Mouse (Mus musculus) liver, embryonic 14.5 days (tissue): Measurements from ENCODE around the gene Fnbp1. TPM values are rescaled to one million over a fixed set of nuclear protein-coding genes. Genes with fewer than 3 reads are reported as not detected.

Experiments
- ATAC-seq: fragments of 200-750 bp; cut with Nextera tagmentation; 2 replicates; pipeline ENCODE4 v1.8.0; 2017; ENCODE audit warnings: moderate number of reproducible peaks, mild to moderate bottlenecking, moderate library complexity; ENCODE audit not compliant: insufficient read depth
- DNase-seq, 3 experiments: peaks; one replicate each; pipeline ENCODE4 v3.0.0-alpha.2; 2012 to 2013; ENCODE audit warnings: low read depth in 3 of 3, low spot score in 3 of 3
- H3K27ac ChIP-seq: fragments of 300-500 bp; sonication (generic); 2 replicates; pipeline ENCODE4 v1.5.1; 2014; ENCODE audit warnings: moderate library complexity, mild to moderate bottlenecking, control low read depth, inconsistent platforms
- H3K27me3 ChIP-seq: fragments of 300-500 bp; sonication (generic); 2 replicates; pipeline ENCODE4 v1.6.1; 2014; ENCODE audit warnings: mild to moderate bottlenecking, low read length, moderate library complexity; ENCODE audit not compliant: control insufficient read depth, insufficient read depth
- H3K36me3 ChIP-seq: fragments of 300-500 bp; sonication (generic); replicated peaks from 2 replicates; pipeline ENCODE4 v1.6.1; 2014; ENCODE audit warnings: low read depth; ENCODE audit not compliant: control insufficient read depth, insufficient read depth
- H3K4me1 ChIP-seq, 2 experiments: fragments of 200-500 bp in 1 of 2; fragments of 300-500 bp in 1 of 2; sonication (generic) in 1 of 2; replicated peaks; 2 replicates each; pipeline ENCODE4 v1.6.1; 2012 to 2014; ENCODE audit warnings: antibody characterized with exemption in 1 of 2, inconsistent platforms in 1 of 2, low read length in 1 of 2; ENCODE audit not compliant: control insufficient read depth in 2 of 2, insufficient read depth in 2 of 2
- H3K4me2 ChIP-seq: fragments of 300-500 bp; sonication (generic); 2 replicates; pipeline ENCODE4 v1.6.1; 2014; ENCODE audit warnings: low read depth, mild to moderate bottlenecking, control low read depth, moderate library complexity
- H3K4me3 ChIP-seq, 2 experiments: fragments of 200-500 bp in 1 of 2; fragments of 300-500 bp in 1 of 2; sonication (generic) in 1 of 2; 2 replicates each; pipeline ENCODE4 v1.5.1; 2012 to 2014; ENCODE audit warnings: low read depth in 2 of 2, low read length in 2 of 2, mild to moderate bottlenecking in 2 of 2, control low read depth in 1 of 2, inconsistent platforms in 1 of 2, moderate library complexity in 1 of 2; ENCODE audit not compliant: insufficient read depth in 1 of 2
- H3K9ac ChIP-seq: fragments of 300-500 bp; sonication (generic); replicated peaks from 2 replicates; pipeline ENCODE4 v1.6.1; 2014; ENCODE audit warnings: mild to moderate bottlenecking, control low read depth, moderate library complexity
- H3K9me3 ChIP-seq: fragments of 300-500 bp; sonication (generic); 2 replicates; pipeline ENCODE4 v1.6.1; 2016; ENCODE audit warnings: low read length, mixed read lengths; ENCODE audit not compliant: control insufficient read depth
- CTCF ChIP-seq: IDR thresholded peaks from 2 replicates; pipeline ENCODE4 v1.5.1; 2016; ENCODE audit warnings: antibody characterized with exemption, low read depth, control low read depth
- EP300 ChIP-seq: IDR thresholded peaks from 2 replicates; pipeline ENCODE4 v1.6.1; 2016; ENCODE audit warnings: antibody characterized with exemption, low read depth
- WGBS: fragments of 180-500 bp; shearing (Covaris S2); extraction: QIAGEN DNeasy Blood & Tissue Kit; methylation state at CpG from one replicate; pipeline ENCODE4 v1.1.7; 2014; ENCODE audit not compliant: insufficient replicate concordance; 5-methylcytosine and 5-hydroxymethylcytosine counted together
- polyA plus RNA-seq, 2 experiments: library from polyadenylated mRNA; depleted of rRNA in 1 of 2; stranded (reverse) in 1 of 2; unstranded in 1 of 2; fragments of >200 nt; fragmentation: Nextera tagmentation in 1 of 2; extraction: Ambion mirVana in 1 of 2; gene quantifications; 2 replicates each; pipeline versions ENCODE4 v1.2.1 to v1.2.3; 2012 to 2014

The Fnbp1 gene
- polyA plus RNA-seq, 2 experiments, result 3.9 to 6.4 TPM

- no peak overlapping the region for H3K9ac ChIP-seq
- WGBS, result 74% methylated on average over 6 of the region's 6 CpGs
- H3K36me3 ChIP-seq, result no peaks in the 10 kb centered on the region
- ATAC-seq (no peak), DNase-seq (no peak)
- H3K4me2 ChIP-seq, result no peak overlapping the region
- no peaks in the 10 kb centered on the region for H3K27me3 ChIP-seq
- TF ChIP-seq EP300 (no peak), CTCF (no peak)
- H3K9me3 ChIP-seq, result no peaks in the 10 kb centered on the region
- H3K4me3 ChIP-seq, result no peak overlapping the region
- no peak overlapping the region for H3K27ac ChIP-seq
- peaks cover 0 to 20% of the 10 kb centered on the region in 2 experiments; a peak in 2 of 4 replicates for H3K4me1 ChIP-seq
Measured at GRCm38 (mm10) chr2:31057549-31058177, 84.1 kb downstream of the Fnbp1 start.

- no peak for ATAC-seq
- 83% methylated on average over 3 of the region's 3 CpGs for WGBS
- Histone ChIP-seq H3K27ac (no peak overlapping the region), H3K27me3 (no peaks in the 10 kb centered on the region), H3K36me3 (no peaks in the 10 kb centered on the region), H3K9ac (no peak overlapping the region), H3K9me3 (no peaks in the 10 kb centered on the region), H3K4me1 (peaks cover 0 to 7% of the 10 kb centered on the region in 2 experiments; a peak in 2 of 4 replicates), H3K4me2 (no peak overlapping the region), H3K4me3 (no peak overlapping the region)
- DNase-seq, result no peak
- peak; percentile 39 for TF ChIP-seq CTCF
- TF ChIP-seq EP300, result no peak
Measured at GRCm38 (mm10) chr2:31056070-31056469, 85.7 kb downstream of the Fnbp1 start.

DNA sequence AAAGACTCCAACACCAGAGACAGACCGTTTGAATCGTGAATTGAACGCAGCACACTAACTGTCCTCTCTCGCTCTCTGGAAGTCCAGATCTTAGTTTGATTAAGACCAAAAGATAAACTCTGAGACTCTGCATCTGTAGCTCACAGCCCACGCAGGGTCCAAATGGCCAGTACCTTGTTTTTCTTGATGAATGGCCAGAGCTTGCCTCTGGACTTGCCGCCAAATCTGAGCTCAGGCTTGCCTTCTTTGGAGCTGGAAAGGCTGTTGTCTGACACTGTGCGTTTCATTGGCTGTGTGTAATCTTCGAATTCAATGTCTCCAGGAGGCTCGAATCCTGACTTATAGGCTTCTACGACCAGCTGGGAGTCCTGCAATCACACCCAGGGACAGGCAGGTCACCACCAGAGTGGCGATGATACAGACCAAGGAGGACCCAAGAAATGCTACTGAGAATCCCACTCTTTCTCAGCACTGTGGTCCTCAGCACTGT, 87.9 kb downstream of the Fnbp1 start:
- peaks cover 0 to 2% of the 10 kb centered on the region in 2 experiments; a peak in 1 of 4 replicates for H3K4me1 ChIP-seq
- ATAC-seq (no peak), DNase-seq (no peak)
- no peak for TF ChIP-seq CTCF
- no peaks in the 10 kb centered on the region for H3K36me3 ChIP-seq
- WGBS, result 81% methylated on average over 11 of the region's 11 CpGs
- no peak overlapping the region for H3K4me2 ChIP-seq
- H3K9ac ChIP-seq, result no peak overlapping the region
- H3K27me3 ChIP-seq, result no peaks in the 10 kb centered on the region
- H3K9me3 ChIP-seq, result no peaks in the 10 kb centered on the region
- no peak overlapping the region for H3K27ac ChIP-seq
- H3K4me3 ChIP-seq, result no peak overlapping the region

- no peak for DNase-seq
- no peaks in the 10 kb centered on the region for H3K36me3 ChIP-seq
Measured at GRCm38 (mm10) chr2:31053426-31053825, 88.4 kb downstream of the Fnbp1 start.

GRCm38 (mm10) chr2:31052441-31052840, 89.4 kb downstream of the Fnbp1 start:
- Histone ChIP-seq H3K36me3 (no peaks in the 10 kb centered on the region), H3K27ac (no peak overlapping the region), H3K9ac (no peak overlapping the region), H3K27me3 (no peaks in the 10 kb centered on the region), H3K9me3 (no peaks in the 10 kb centered on the region), H3K4me3 (no peak overlapping the region), H3K4me1 (peaks cover 0 to 2% of the 10 kb centered on the region in 2 experiments; a peak in 1 of 4 replicates), H3K4me2 (no peak overlapping the region)
- ATAC-seq (no peak), DNase-seq (no peak)
- no peak for TF ChIP-seq CTCF
- TF ChIP-seq EP300, result no peak
- WGBS, result 73% methylated on average over 10 of the region's 10 CpGs

More at GRCm38 (mm10) chr2:31053426-31053825, 88.4 kb downstream of the Fnbp1 start:
- Histone ChIP-seq H3K27me3 (no peaks in the 10 kb centered on the region), H3K27ac (no peak overlapping the region), H3K4me2 (no peak overlapping the region), H3K4me3 (no peak overlapping the region), H3K9ac (no peak overlapping the region), H3K9me3 (no peaks in the 10 kb centered on the region), H3K4me1 (peaks cover 0 to 2% of the 10 kb centered on the region in 2 experiments; a peak in 1 of 4 replicates)
- ATAC-seq, result no peak
- TF ChIP-seq CTCF (no peak), EP300 (no peak)
- WGBS, result 74% methylated on average over 13 of the region's 13 CpGs
